Mouse (Mus musculus): ENCODE data around the gene Cluap1.

GRCm38 (mm10) chr16:3965534-3965933 is 56.9 kb downstream of the Cluap1 start:
- TF ChIP-seq CTCF (IDR thresholded peaks at IDR 0.05; ENCODE audit: borderline replicate concordance, control insufficient read depth, extremely low read depth, insufficient read depth, low read length, poor library complexity), result no peak
- TF ChIP-seq POLR2A (IDR thresholded peaks at IDR 0.05; ENCODE audit: control insufficient read depth, extremely low read depth, insufficient read depth, low read length, poor library complexity), result no peak
